Mouse (Mus musculus): ENCODE measurements at regions not wholly inside any gene's neighbourhood (a gene's known extent, or its start where the extent isn't known, plus 50 kb on each side); places are given as distances from the start of the nearest gene placed in this dataset.

- no peaks in the 10 kb centered on the region for H3K36me3 ChIP-seq
- peaks cover 22% of the 10 kb centered on the region for H3K4me1 ChIP-seq
- H3K4me3 ChIP-seq = no peak overlapping the region
- no peak overlapping the region for H3K27ac ChIP-seq (replicated peaks)
- no peak for DNase-seq (ENCODE audit: low spot score)
- WGBS = 84% methylated on average over 1 of the region's 1 CpGs
- no peaks in the 10 kb centered on the region for H3K9me3 ChIP-seq (replicated peaks)
- no peaks in the 10 kb centered on the region for H3K27me3 ChIP-seq (ENCODE audit: low read depth, poor library complexity, severe bottlenecking)
Observed at GRCm38 (mm10) chr11:25158884-25159283, 1051.7 kb downstream of the 5730522E02Rik start.

GRCm38 (mm10) chr11:25167939-25168338, 1042.6 kb downstream of the 5730522E02Rik start:
- Histone ChIP-seq H3K27ac (replicated peaks) (no peak overlapping the region), H3K4me3 (no peak overlapping the region), H3K4me1 (no peaks in the 10 kb centered on the region), H3K36me3 (no peaks in the 10 kb centered on the region), H3K9me3 (replicated peaks) (no peaks in the 10 kb centered on the region), H3K27me3 (ENCODE audit: low read depth, poor library complexity, severe bottlenecking) (no peaks in the 10 kb centered on the region)
- 95% methylated on average over 1 of the region's 1 CpGs for WGBS
- DNase-seq (ENCODE audit: low spot score) = no peak

GRCm38 (mm10) chr11:25171048-25171447, 1039.5 kb downstream of the 5730522E02Rik start:
- Histone ChIP-seq H3K27ac (replicated peaks) (no peak overlapping the region), H3K27me3 (ENCODE audit: low read depth, poor library complexity, severe bottlenecking) (no peaks in the 10 kb centered on the region), H3K36me3 (no peaks in the 10 kb centered on the region), H3K9me3 (replicated peaks) (no peaks in the 10 kb centered on the region), H3K4me3 (no peak overlapping the region), H3K4me1 (no peaks in the 10 kb centered on the region)
- WGBS = 95% methylated on average over 1 of the region's 1 CpGs
- no peak for DNase-seq (ENCODE audit: low spot score)

Data from midbrain, embryonic 10.5 days (tissue).